Comparison of ENCODE assay signal across 8 mouse cellular contexts in the genomic region with DNA sequence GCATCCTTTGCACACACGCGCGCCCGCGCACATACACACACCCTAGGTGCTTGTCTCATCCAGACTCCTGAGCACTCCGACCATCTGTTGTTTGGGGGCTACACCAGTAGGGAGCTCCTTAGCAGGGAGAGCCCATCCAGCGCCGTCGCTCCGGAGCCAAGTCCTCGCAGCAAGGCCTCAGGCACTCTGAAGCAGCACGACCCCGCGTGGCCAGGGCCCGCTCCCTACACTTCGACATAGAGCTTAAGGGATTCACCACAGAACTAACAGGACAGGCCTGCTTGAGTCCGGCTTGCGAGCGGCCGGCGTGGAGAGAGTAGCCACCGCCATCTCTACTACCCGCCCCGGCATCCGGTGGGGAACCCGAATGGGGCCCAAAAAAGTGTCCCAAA. TPM values are rescaled to one million over a fixed set of nuclear protein-coding genes. Genes with fewer than 3 reads are reported as not detected.
DNase-seq lines count a peak whose midpoint lies in the region; ATAC-seq and TF ChIP-seq lines count a peak whose summit lies in the region.

No protein-coding gene starts in this region.

- WGBS in embryonic facial prominence, embryonic 14.5 days, result under 1% methylated on average over 26 of the region's 26 CpGs
- WGBS in heart, embryonic 10.5 days, result under 1% methylated on average over 26 of the region's 26 CpGs
- WGBS in kidney, embryonic 16.5 days, result 0% methylated on average over 26 of the region's 26 CpGs
- WGBS in liver, adult 2 months, result under 1% methylated on average over 26 of the region's 26 CpGs
- WGBS in midbrain, postnatal 0 days, result under 1% methylated on average over 26 of the region's 26 CpGs
- under 1% methylated on average over 26 of the region's 26 CpGs for WGBS in stomach, embryonic 14.5 days

- no peaks in the 10 kb centered on the region for H3K9me3 ChIP-seq in embryonic facial prominence, embryonic 14.5 days (ENCODE audit: control insufficient read depth, low read length)
- H3K9me3 ChIP-seq in heart, embryonic 10.5 days, result no peaks in the 10 kb centered on the region
- no peaks in the 10 kb centered on the region for H3K9me3 ChIP-seq in kidney, embryonic 16.5 days (ENCODE audit: low read length)
- no peaks in the 10 kb centered on the region for H3K9me3 ChIP-seq in midbrain, postnatal 0 days (ENCODE audit: low read length)
- no peaks in the 10 kb centered on the region for H3K9me3 ChIP-seq in stomach, embryonic 14.5 days (ENCODE audit: control insufficient read depth, low read depth, low read length)

- peaks cover 21% of the 10 kb centered on the region for H3K36me3 ChIP-seq in embryonic facial prominence, embryonic 14.5 days (ENCODE audit: control insufficient read depth, insufficient read depth, low read length)
- peaks cover 25% of the 10 kb centered on the region for H3K36me3 ChIP-seq in heart, embryonic 10.5 days
- H3K36me3 ChIP-seq in kidney, embryonic 16.5 days (ENCODE audit: insufficient read depth, low read length), result peaks cover 15% of the 10 kb centered on the region
- peaks cover 13% of the 10 kb centered on the region for H3K36me3 ChIP-seq in liver, adult 2 months (ENCODE audit: control insufficient read depth, insufficient read depth, low read length)
- H3K36me3 ChIP-seq in midbrain, postnatal 0 days (ENCODE audit: insufficient read depth, low read length), result peaks cover 12% of the 10 kb centered on the region
- peaks cover 16% of the 10 kb centered on the region for H3K36me3 ChIP-seq in stomach, embryonic 14.5 days (ENCODE audit: control insufficient read depth, insufficient read depth, low read length)

- H3K4me2 ChIP-seq in embryonic facial prominence, embryonic 14.5 days (ENCODE audit: low read depth, low read length), result peak overlapping the region; percentile 82
- peak overlapping the region; percentile 86 for H3K4me2 ChIP-seq in kidney, embryonic 16.5 days (replicated peaks; ENCODE audit: low read depth, low read length)
- H3K4me2 ChIP-seq in midbrain, postnatal 0 days (ENCODE audit: low read depth, low read length, poor library complexity, severe bottlenecking), result peak overlapping the region; percentile 79
- peak overlapping the region; percentile 84 for H3K4me2 ChIP-seq in stomach, embryonic 14.5 days (replicated peaks; ENCODE audit: low read depth, low read length)

- H3K27ac ChIP-seq in embryonic facial prominence, embryonic 14.5 days (replicated peaks; ENCODE audit: low read depth, low read length), result peak overlapping the region; percentile 86
- peak overlapping the region; percentile 91 for H3K27ac ChIP-seq in heart, embryonic 10.5 days
- H3K27ac ChIP-seq in kidney, embryonic 16.5 days (ENCODE audit: low read length), result peak overlapping the region; percentile 89
- peak overlapping the region; percentile 71 for H3K27ac ChIP-seq in liver, adult 2 months (replicated peaks; ENCODE audit: insufficient read depth, low read depth, low read length)
- peak overlapping the region; percentile 79 for H3K27ac ChIP-seq in midbrain, postnatal 0 days (ENCODE audit: low read depth, low read length)
- peak overlapping the region; percentile 88 for H3K27ac ChIP-seq in stomach, embryonic 14.5 days (ENCODE audit: low read length)

- H3K79me2 ChIP-seq in liver, adult 2 months (ENCODE audit: control insufficient read depth, insufficient read depth, low read length), result peaks cover 20% of the 10 kb centered on the region; the same call in 1 of the 2 replicates

- peaks cover 24% of the 10 kb centered on the region for H3K4me1 ChIP-seq in embryonic facial prominence, embryonic 14.5 days (ENCODE audit: control insufficient read depth, insufficient read depth, low read length)
- peaks cover 38% of the 10 kb centered on the region for H3K4me1 ChIP-seq in heart, embryonic 10.5 days
- peaks cover 34% of the 10 kb centered on the region for H3K4me1 ChIP-seq in kidney, embryonic 16.5 days (ENCODE audit: insufficient read depth, low read length)
- peaks cover 30% of the 10 kb centered on the region for H3K4me1 ChIP-seq in liver, adult 2 months (ENCODE audit: control insufficient read depth, insufficient read depth, low read length)
- peaks cover 20% of the 10 kb centered on the region for H3K4me1 ChIP-seq in midbrain, postnatal 0 days (ENCODE audit: insufficient read depth, low read length)
- peaks cover 29% of the 10 kb centered on the region; the same call in 1 of the 2 replicates for H3K4me1 ChIP-seq in stomach, embryonic 14.5 days (ENCODE audit: control insufficient read depth, insufficient read depth, low read length)

- peak overlapping the region; percentile 73 for H3K9ac ChIP-seq in embryonic facial prominence, embryonic 14.5 days (ENCODE audit: low read depth, low read length)
- H3K9ac ChIP-seq in kidney, embryonic 16.5 days (replicated peaks; ENCODE audit: low read length), result peak overlapping the region; percentile 87
- peak overlapping the region; percentile 93 for H3K9ac ChIP-seq in liver, adult 2 months (ENCODE audit: low read depth, low read length)
- peak overlapping the region; percentile 73 for H3K9ac ChIP-seq in midbrain, postnatal 0 days (replicated peaks; ENCODE audit: low read length, poor library complexity, severe bottlenecking)
- H3K9ac ChIP-seq in stomach, embryonic 14.5 days (replicated peaks; ENCODE audit: low read depth, low read length), result peak overlapping the region; percentile 84

- ATAC-seq in embryonic facial prominence, embryonic 14.5 days (ENCODE audit: low read depth), result peak; percentile 12
- peak; percentile 46 for ATAC-seq in kidney, embryonic 16.5 days (ENCODE audit: low FRiP score, low TSS enrichment)
- peak; percentile 39; the same call in 1 of the 2 replicates for ATAC-seq in midbrain, postnatal 0 days (ENCODE audit: low FRiP score)
- ATAC-seq in stomach, embryonic 14.5 days (ENCODE audit: insufficient number of reproducible peaks, insufficient read depth, low FRiP score, low read depth), result peak; percentile 24; the same call in 1 of the 2 replicates

- no peak for TF ChIP-seq POLR2A in liver, adult 2 months (IDR thresholded peaks at IDR 0.05; ENCODE audit: extremely low read depth, insufficient read depth, low read length)

- DNase-seq in 3T3-L1 (ENCODE audit: low read depth, low spot score), result peak; percentile 61
- DNase-seq in adrenal gland, postnatal 36 days, result peak; percentile 67 to 78
- peak; percentile 77 for DNase-seq in embryonic facial prominence, embryonic 14.5 days (ENCODE audit: low spot score)
- DNase-seq in heart, embryonic 10.5 days (ENCODE audit: low spot score), result peak; percentile 90
- DNase-seq in liver, adult 2 months (ENCODE audit: extremely low read depth, low read depth, low spot score), result peak; percentile 44
- DNase-seq in midbrain, postnatal 0 days (ENCODE audit: low spot score), result peak; percentile 75

- H3K4me3 ChIP-seq in embryonic facial prominence, embryonic 14.5 days (ENCODE audit: low read depth, low read length), result peak overlapping the region; percentile 62
- H3K4me3 ChIP-seq in heart, embryonic 10.5 days, result peak overlapping the region; percentile 73
- H3K4me3 ChIP-seq in kidney, embryonic 16.5 days (ENCODE audit: low read length), result peak overlapping the region; percentile 67
- H3K4me3 ChIP-seq in liver, adult 2 months (ENCODE audit: insufficient read depth, low read depth, low read length), result peak overlapping the region; percentile 86
- H3K4me3 ChIP-seq in midbrain, postnatal 0 days (ENCODE audit: low read depth, low read length), result peak overlapping the region; percentile 54
- peak overlapping the region; percentile 62 for H3K4me3 ChIP-seq in stomach, embryonic 14.5 days (ENCODE audit: low read depth, low read length)

- TF ChIP-seq CTCF in liver, adult 2 months (IDR thresholded peaks at IDR 0.05; ENCODE audit: low read depth, low read length), result peak; percentile 48
- TF ChIP-seq CTCF in midbrain, postnatal 0 days (IDR thresholded peaks at IDR 0.05), result peak; percentile 47

- H3K27me3 ChIP-seq in embryonic facial prominence, embryonic 14.5 days (replicated peaks; ENCODE audit: control insufficient read depth, insufficient read depth, low read length), result no peaks in the 10 kb centered on the region
- no peaks in the 10 kb centered on the region for H3K27me3 ChIP-seq in heart, embryonic 10.5 days (ENCODE audit: insufficient read depth, poor library complexity, severe bottlenecking)
- H3K27me3 ChIP-seq in kidney, embryonic 16.5 days (ENCODE audit: insufficient read depth, low read length), result no peaks in the 10 kb centered on the region
- H3K27me3 ChIP-seq in liver, adult 2 months (ENCODE audit: control insufficient read depth, insufficient read depth, low read length), result no peaks in the 10 kb centered on the region
- H3K27me3 ChIP-seq in midbrain, postnatal 0 days (ENCODE audit: insufficient read depth, low read length), result no peaks in the 10 kb centered on the region
- no peaks in the 10 kb centered on the region for H3K27me3 ChIP-seq in stomach, embryonic 14.5 days (ENCODE audit: control insufficient read depth, insufficient read depth, low read length)

RNA-seq across cellular contexts. Expression of a gene that starts 0.7 kb away (rescaled TPM):
- 1,000 to 10,000 TPM; 1,688 to 2,194 TPM for total RNA-seq in adrenal gland, postnatal 36 days (2021)
- 114 and 148 TPM in 2 replicates for polyA plus RNA-seq in embryonic facial prominence, embryonic 14.5 days (2014; fragmentation: Nextera tagmentation; extraction: Ambion mirVana)
- polyA plus RNA-seq in heart, embryonic 10.5 days (2016; fragmentation: Nextera tagmentation; extraction: Ambion mirVana), result 127 and 139 TPM in 2 replicates
- polyA plus RNA-seq in kidney, embryonic 16.5 days (2015; fragmentation: Nextera tagmentation; extraction: Ambion mirVana), result 173 and 179 TPM in 2 replicates
- total RNA-seq in liver, adult 2 months (2014; rRNA removed), result 205 and 272 TPM in 2 replicates
- polyA plus RNA-seq in liver, adult 2 months (2012; rRNA removed), result 118 and 124 TPM in 2 replicates
- 207 and 228 TPM in 2 replicates for total RNA-seq in midbrain, postnatal 0 days (2014; rRNA removed)
- polyA plus RNA-seq in midbrain, postnatal 0 days (2015; fragmentation: Nextera tagmentation; extraction: Ambion mirVana), result 116 and 120 TPM in 2 replicates
- 161 and 175 TPM in 2 replicates for polyA plus RNA-seq in stomach, embryonic 14.5 days (2014; fragmentation: Nextera tagmentation; extraction: Ambion mirVana)

RNA-seq across cellular contexts. Expression of a gene that starts 18.3 kb away (rescaled TPM):
- total RNA-seq in adrenal gland, postnatal 36 days (2021), result 1 to 10 TPM; 5.6 to 7.7 TPM
- polyA plus RNA-seq in embryonic facial prominence, embryonic 14.5 days (2014; fragmentation: Nextera tagmentation; extraction: Ambion mirVana), result 1.4 and 2.4 TPM in 2 replicates
- 0.59 and 0.75 TPM in 2 replicates for polyA plus RNA-seq in heart, embryonic 10.5 days (2016; fragmentation: Nextera tagmentation; extraction: Ambion mirVana)
- polyA plus RNA-seq in kidney, embryonic 16.5 days (2015; fragmentation: Nextera tagmentation; extraction: Ambion mirVana), result 1.0 and 1.1 TPM in 2 replicates
- total RNA-seq in liver, adult 2 months (2014; rRNA removed), result 0.28 and 0.40 TPM in 2 replicates
- 0.04 and 0.05 TPM in 2 replicates for polyA plus RNA-seq in liver, adult 2 months (2012; rRNA removed)
- total RNA-seq in midbrain, postnatal 0 days (2014; rRNA removed), result 0.33 and 0.71 TPM in 2 replicates
- polyA plus RNA-seq in midbrain, postnatal 0 days (2015; fragmentation: Nextera tagmentation; extraction: Ambion mirVana), result 0.96 and 1.4 TPM in 2 replicates
- 0.35 and 1.1 TPM in 2 replicates for polyA plus RNA-seq in stomach, embryonic 14.5 days (2014; fragmentation: Nextera tagmentation; extraction: Ambion mirVana)

RNA-seq across cellular contexts. Expression of a gene that starts 47.6 kb away (rescaled TPM):
- total RNA-seq in adrenal gland, postnatal 36 days (2021), result 10 to 100 TPM; 46.5 to 60.7 TPM
- 33.6 and 37.3 TPM in 2 replicates for polyA plus RNA-seq in embryonic facial prominence, embryonic 14.5 days (2014; fragmentation: Nextera tagmentation; extraction: Ambion mirVana)
- polyA plus RNA-seq in heart, embryonic 10.5 days (2016; fragmentation: Nextera tagmentation; extraction: Ambion mirVana), result 16.3 and 20.0 TPM in 2 replicates
- 30.1 and 33.6 TPM in 2 replicates for polyA plus RNA-seq in kidney, embryonic 16.5 days (2015; fragmentation: Nextera tagmentation; extraction: Ambion mirVana)
- 10.1 and 11.6 TPM in 2 replicates for total RNA-seq in liver, adult 2 months (2014; rRNA removed)
- 11.0 and 17.3 TPM in 2 replicates for polyA plus RNA-seq in liver, adult 2 months (2012; rRNA removed)
- total RNA-seq in midbrain, postnatal 0 days (2014; rRNA removed), result 54.7 and 68.8 TPM in 2 replicates
- polyA plus RNA-seq in midbrain, postnatal 0 days (2015; fragmentation: Nextera tagmentation; extraction: Ambion mirVana), result 65.3 and 76.0 TPM in 2 replicates
- polyA plus RNA-seq in stomach, embryonic 14.5 days (2014; fragmentation: Nextera tagmentation; extraction: Ambion mirVana), result 35.9 TPM in 2 replicates

RNA-seq across cellular contexts. Expression of a gene that starts 54.5 kb away (rescaled TPM):
- total RNA-seq in adrenal gland, postnatal 36 days (2021), result 10 to 100 TPM; 56.2 to 58.2 TPM
- 11.7 and 11.9 TPM in 2 replicates for polyA plus RNA-seq in embryonic facial prominence, embryonic 14.5 days (2014; fragmentation: Nextera tagmentation; extraction: Ambion mirVana)
- 6.7 and 9.7 TPM in 2 replicates for polyA plus RNA-seq in heart, embryonic 10.5 days (2016; fragmentation: Nextera tagmentation; extraction: Ambion mirVana)
- polyA plus RNA-seq in kidney, embryonic 16.5 days (2015; fragmentation: Nextera tagmentation; extraction: Ambion mirVana), result 8.4 and 10.1 TPM in 2 replicates
- 6.9 and 7.6 TPM in 2 replicates for total RNA-seq in liver, adult 2 months (2014; rRNA removed)
- polyA plus RNA-seq in liver, adult 2 months (2012; rRNA removed), result 1.1 and 1.6 TPM in 2 replicates
- 57.4 and 66.2 TPM in 2 replicates for total RNA-seq in midbrain, postnatal 0 days (2014; rRNA removed)
- polyA plus RNA-seq in midbrain, postnatal 0 days (2015; fragmentation: Nextera tagmentation; extraction: Ambion mirVana), result 9.1 and 10.3 TPM in 2 replicates
- polyA plus RNA-seq in stomach, embryonic 14.5 days (2014; fragmentation: Nextera tagmentation; extraction: Ambion mirVana), result 11.2 and 12.3 TPM in 2 replicates

Comparison
In these comparisons a context has a peak if more than half of its experiments do, and no peak if none do; other contexts are left out.
1. Peak in every context shown above with its lines: DNase-seq, ATAC-seq, H3K4me3 ChIP-seq and H3K27ac ChIP-seq.